Mouse (Mus musculus) induced T-regulatory cell, adult 2 months (primary cell): ENCODE measurements at regions not wholly inside any gene's neighbourhood (a gene's known extent, or its start where the extent isn't known, plus 50 kb on each side); places are given as distances from the start of the nearest gene placed in this dataset.

ENCODE experiments used
- DNase-seq: peaks from one replicate; pipeline ENCODE4 v3.0.0-alpha.2; 2012; ENCODE audit warnings: low read depth

DNA sequence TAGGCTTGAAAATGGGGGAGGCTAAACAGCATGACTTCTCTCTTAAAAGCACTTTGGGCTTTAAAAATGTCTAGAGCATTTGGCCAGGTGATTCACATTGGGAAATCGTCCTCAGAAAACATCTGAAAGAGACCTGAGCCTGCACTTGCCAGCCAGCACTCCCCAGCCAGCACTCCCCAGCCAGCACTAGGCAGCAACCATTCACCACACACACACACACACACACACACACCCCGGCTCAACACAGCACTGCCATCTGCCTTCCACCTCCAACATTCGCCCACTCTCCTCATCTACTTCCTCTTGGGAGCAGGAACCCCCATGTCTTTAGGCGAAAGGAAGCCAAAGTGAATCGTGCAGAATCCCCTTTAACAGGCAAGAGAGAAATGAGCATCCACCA, 85.4 kb downstream of the Atp23 start:
- no peak for DNase-seq

DNA sequence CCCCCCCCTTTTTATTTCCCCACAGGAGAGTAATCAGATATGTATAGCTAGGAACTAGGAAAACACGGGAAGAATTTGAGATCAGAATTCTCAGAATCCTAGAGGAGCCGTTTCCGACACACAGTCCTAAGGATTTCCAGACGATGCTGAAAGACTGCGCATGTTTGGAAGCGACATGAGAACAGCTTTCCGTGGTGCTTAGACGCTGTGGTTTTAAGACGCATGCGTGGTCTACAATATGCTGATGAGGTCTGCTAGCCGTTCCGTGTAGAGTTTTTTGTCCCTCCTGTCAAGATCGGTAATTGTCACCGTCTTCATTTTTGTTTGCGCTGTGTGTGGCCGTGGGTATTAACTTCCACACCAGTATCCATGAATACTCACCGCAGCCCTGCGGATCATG, 86.2 kb downstream of the Atp23 start:
- DNase-seq = no peak

DNA sequence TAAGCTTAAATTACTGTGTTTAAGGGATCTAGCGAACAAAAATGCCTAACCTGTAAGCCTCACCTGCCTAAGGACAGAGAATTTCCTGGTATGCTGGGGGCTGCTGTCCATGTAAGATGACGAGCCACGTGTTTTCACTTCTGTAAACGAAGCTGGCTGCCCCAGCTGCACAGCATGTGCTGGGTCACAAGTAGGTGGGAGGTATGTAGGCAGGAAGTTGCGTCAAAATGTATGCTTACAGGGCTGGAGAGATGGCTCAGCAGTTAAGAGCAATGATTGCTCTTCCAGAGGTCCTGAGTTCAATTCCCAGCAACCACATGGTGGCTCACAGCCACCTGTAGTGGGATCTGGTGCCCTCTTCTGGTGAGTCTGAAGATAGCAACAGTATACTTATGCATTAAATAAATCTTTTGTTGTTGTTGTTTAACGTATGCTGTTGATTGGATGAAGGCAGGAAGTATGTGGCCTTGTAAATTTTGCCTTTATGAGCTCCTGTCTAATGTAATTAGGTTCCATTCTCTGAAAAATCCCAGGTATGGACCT, 88.0 kb downstream of the Atp23 start:
- peak; percentile 26 for DNase-seq

DNA sequence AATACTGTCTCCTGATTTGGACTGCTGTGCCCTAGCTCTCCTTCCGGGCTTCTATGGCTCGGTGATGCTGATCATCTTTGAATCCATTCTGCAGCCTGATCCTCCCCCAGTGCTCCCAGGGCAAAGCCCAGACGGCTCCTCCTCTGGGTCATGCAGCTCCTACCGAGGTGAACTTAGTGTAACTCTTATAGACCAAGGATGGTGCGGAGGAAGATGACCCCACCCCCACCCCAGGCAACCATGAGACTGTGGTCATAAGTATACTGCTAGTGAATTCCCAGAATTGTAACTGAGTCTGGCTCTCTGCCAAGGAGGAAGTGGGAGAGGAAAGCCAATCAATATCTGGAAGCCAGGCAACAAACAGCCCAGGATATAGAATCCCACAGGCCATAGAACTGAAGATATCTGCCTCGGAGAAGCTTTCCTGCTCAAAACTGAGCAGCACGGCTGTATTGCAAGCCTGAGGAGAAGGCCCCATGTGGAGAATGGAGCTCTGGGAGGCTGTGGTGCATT, 88.9 kb downstream of the Atp23 start:
- DNase-seq = no peak

DNA sequence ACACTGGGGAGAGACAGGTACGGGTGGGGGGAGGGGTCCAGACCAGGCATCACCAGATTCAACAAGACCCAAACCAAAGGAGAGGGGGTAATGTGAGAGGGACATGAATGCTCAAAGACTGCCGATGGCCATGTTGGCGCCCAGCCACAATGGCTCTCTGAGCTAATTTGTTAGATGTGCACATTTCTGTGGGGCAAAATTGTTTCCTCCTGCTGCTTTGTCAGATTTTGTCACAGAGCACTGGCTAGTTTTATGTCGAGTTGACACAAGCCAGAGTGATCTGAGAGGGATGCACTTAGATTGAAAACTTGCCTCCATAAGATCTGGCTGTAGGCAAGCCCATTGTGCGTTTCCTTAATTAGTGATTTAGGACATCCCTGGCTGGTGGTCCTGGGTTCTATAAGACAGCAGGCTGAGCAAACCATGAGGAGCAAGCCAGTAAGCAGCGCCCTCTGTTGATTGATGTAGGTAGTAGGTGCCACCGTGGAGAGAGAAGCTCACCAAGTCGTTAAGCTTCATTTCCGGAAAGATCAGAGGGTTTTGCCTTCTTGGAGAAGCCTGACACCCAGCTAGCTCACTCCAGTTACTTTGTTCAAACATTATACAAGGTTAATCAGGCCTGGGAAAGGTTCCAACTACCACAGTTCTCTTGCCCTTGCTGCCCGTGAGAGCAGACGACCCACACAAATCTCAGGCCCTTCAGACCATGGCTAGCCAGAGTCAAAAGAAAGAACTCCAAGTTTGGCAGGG, 90.6 kb downstream of the Atp23 start:
- no peak for DNase-seq

DNA sequence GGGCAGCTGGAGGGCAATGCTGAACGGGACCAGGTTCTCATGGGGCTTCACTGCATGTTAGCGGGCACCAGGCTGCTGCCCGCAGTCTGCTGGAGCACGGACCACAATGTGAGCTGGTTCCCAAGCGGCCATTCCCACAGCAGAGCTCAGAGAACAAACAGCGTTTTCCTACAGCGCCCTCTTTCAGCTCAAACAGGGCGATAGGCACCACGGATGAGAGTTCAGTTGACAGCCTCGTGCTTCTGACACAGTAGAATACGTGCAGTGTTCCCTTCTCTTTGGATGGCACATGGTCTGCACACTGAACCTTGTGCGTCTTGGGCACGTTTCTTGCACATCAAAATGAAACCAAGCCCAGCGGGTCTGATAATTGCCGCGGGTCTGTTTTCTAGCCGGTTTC, 91.6 kb downstream of the Atp23 start:
- no peak for DNase-seq

DNA sequence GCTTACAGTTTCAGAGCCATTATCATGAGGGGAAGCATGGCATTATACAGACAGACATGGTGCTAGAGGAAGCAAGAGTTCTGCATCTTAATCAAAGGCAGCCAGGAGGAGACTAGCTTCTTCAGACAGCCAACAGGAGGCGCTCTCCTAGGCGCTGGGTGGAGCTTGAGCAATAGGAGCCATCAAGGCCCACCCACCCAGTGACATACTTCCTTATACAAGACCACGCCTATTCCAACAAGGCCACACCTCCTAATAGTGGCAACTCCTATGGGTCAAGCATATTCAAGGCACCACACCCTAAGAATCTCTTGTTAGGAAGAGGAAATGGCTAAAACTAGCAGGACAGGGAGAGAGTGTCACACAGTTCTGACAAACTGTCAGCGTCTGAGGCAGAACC, 94.3 kb downstream of the Atp23 start:
- no peak for DNase-seq

DNA sequence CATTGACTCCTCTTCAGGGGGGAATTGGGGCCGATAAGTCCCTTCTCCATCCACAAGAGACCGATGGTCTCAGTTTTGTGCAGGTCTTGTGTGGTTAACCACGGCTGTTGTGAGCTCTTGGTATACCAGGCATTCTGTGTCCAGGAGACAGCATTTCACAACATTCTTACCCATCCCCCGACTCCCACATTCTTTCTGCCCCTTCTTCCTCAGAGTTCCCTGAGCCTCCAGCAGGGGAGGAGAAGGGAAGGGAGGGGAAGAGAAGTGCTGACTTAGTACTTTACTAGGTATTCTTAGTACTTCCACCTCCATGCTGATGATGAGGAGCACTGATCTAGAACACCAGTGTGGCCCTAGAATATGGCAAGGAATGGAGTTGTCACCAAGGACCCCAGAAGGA, 98.4 kb downstream of the Atp23 start:
- DNase-seq = no peak

DNA sequence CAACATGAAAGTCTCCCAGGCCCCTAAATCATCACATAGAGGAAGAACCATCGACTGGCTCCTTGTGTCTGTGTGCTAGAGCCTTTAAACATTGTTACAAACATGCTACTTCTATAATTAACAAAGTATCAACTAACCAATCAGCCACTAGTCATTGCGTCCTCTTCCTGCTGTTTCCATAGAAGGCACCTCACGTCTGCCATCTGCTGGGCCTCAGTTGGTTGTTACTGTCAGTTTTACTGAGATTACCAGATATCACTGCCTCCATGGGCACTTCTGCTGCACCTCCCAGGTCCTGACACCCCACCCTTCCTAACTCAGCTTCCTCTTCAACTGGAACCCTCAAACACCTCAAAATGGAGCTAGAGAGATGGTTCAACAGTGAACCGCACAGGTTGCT, 101.8 kb downstream of the Atp23 start:
- no peak for DNase-seq

DNA sequence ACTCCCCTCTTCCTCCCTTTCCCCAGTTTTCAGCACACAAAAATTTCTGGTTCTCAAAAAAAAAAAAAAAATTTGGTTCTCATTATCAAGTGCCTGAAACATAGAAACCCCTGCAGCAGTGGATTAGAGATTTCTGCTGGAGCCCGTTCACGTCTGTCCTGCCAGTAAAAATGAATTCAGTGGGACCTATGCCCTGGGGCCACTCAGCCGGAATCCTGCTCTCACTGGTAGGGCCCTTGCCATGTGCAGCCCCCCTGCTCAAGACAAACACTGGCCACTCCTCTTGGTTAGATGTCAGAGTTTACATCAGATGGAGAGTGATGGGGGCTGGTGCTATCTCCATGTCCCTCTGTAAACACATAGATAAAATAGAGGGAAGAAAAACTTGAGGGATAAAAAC, 108.0 kb downstream of the Atp23 start:
- no peak for DNase-seq

DNA sequence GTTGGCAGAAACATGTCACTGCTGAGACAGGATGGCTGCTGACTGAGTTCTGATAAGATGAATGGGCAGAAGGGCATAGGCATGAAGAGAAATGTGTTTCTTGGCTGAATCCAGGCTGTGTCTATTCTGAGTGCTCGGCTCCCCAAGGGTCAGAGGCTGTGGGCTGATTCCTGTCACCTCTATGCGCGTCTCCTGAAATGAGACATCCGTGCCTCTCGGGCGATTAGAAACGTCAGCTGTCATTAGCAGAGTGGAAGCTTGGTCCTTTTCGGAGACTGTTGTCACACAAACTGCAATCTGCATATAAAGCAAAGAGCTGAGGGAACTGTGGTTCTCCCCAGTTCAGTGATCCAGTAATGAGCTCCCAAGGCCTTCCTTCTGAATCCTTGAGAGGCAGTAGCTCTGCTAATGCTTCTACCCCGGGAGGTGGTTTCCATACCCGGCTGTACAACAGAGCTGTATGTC, 108.8 kb downstream of the Atp23 start:
- DNase-seq = no peak

DNA sequence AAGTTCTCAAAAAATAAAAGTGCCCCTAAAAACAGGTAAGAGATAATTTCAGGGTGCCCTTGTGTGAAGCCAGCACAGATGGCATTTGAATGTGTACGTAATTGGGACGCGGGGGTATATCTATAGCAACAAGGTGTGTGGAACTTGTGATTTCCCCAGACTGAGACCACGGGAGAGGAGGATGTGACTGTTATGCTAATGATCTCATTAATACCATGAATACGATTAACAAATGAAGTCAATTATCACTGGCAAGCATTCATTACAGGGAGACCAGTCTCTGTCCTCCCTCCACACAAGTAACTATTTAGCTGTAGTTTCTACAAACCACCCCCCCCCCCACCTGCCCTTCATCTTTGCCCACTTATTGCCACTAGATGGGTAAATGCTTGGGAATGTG, 112.9 kb downstream of the Atp23 start:
- DNase-seq = no peak

DNA sequence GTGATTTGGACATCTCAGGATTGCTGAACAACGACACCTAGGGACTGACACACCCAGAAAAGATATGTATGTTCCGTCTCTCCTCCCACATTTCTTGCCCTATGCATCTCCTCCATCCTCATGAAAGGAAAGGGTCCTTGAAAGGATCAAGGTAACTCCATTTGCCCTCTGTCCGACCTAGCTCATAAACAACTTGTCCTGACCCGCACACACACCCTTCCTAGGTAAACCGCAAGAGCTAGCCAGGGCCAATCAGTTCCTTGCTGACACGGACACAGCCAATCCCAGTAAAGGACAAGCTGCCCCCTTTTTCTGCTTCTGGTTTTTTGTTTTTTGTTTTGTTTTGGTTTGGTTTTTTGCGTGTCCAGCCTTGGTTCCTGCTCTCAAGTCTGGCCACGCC, 118.0 kb downstream of the Atp23 start:
- DNase-seq = no peak

DNA sequence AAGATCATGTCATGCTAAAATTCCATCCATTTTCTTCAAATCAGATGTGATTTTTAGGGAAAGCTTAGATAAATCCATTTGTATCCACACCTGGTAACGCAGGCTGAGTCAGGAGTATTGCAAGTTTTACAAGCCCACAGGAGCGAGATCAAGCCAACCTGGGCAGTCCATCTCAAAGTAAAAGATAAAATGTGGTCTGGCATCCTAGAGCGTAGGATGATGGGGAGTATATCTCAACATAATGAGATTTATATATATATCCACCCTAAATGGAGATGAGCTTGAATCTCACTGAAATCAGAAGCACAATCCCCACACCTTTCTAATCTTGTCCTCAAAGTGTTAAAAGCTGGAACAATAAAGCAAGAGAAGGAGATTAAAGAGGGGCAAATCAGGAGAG, 124.6 kb downstream of the Atp23 start:
- no peak for DNase-seq

DNA sequence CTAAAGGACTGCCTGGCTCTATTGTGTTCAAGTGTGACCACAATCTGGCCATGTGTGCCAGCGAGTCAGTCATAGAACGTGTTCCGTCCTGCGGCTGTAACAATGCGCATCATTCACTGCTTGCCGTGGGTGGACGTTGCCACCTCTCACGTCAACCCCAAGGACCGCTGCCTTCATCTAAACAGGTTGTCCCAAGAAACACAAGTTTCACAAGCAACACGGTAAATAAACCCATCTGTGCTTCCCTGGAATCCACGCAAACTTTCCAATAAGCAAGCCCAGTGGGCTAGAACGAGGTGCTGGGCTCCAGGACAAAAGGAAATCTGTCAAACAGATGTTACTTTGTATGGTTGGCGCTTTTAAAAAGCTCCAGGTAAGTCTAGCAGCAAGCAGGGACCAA, 125.2 kb downstream of the Atp23 start:
- DNase-seq = no peak

DNA sequence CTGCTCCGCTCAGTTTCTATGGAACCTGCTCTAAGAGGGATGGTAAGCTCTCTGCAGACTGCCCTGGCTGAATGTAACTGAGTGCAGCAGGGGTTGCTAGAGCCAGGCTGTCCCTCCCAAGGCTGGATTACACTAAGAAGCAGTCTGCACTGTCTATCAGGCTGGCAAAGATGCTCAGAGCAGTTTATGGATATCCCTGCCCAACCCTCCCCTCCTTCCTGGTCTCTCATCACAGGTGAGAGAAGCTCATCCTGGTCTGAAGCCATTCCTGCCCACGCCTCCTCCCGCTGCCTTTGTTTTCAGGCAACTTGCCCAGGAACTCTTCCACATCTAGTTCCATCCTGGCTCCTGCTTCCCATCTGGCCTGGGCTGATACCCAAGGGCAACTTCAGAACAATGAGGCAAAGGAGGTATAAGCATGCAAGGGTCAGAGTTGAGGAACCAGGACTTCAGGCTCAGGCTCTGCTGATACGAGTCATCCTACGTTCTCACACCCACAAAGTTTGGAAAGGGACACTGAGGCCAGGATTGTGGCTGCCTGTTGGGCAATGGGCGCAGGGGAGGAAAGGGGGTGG, 130.6 kb downstream of the Atp23 start:
- DNase-seq = no peak

DNA sequence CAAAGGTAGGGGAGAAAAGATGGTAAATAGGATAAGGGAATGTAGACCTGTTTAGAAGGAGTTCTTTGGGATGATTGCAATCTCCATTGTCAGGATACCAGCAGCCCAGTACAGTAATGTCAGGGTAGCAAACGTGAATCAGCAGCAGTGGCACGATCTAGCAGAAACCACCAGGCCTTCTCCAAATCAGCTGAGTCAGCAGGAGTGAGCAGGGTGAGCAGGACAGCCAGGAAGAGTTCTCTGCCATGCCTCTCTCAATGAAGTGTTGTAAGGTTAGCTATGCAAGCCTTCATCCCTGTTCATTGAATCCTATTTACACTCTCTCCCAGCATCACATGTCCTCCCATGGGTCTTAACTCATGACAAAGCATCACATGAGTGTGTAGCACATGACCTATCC, 135.5 kb downstream of the Atp23 start:
- no peak for DNase-seq

DNA sequence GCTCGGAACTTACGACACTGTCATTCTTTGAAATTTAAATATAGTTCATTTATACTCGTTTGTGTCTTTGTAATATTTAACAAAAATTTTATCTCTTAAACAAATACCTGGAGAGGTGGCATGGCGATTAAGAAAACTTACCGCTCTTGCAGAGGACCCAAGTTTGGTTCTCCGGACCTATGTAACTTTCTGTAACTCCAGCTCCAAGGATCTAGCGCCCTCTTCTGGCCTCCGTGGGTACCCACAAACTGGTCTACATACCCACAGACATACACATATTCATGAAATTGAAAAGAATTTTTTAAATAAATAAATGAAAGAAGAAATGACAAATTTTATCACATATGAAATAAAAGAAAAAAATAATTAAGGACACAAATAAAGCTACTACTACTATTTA, 136.4 kb downstream of the Atp23 start:
- no peak for DNase-seq

DNA sequence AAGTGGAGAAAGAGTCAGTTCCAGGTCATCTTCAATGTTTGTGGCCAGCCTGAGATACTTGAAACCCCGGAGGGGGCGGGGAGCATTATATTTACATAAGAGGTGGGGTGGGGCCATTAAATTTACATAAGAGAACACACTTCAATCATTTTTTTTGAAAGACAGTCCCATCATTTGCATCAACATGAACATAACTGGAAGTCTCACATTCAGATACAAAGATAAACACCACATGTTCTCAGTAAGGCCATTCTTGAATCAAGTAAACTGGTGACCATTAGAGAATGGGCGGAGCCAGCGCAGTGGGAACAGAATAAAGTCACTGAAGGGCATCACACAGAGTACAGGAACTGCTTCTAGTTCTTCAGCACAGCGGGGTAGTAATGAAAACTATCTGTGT, 137.2 kb downstream of the Atp23 start:
- no peak for DNase-seq

DNA sequence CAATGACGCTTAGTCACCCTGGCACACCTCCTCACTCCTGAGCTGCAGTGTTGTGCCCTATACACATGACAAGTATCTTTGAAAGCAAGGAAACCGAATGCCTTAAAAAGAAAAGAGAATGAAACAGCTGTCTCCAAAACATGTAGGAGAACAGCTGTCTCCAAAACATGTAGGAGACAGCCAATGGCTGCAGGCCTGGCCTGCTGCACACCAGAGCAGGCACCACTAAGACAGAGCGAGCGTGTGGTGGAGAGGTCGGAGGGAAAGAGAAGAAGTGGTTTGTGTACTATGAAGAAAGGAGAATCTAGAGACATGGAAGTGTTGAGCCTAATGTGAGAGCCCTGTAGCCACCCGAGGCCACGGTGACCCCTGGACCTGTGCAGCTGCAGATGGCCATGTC, 142.5 kb downstream of the Atp23 start:
- no peak for DNase-seq

DNA sequence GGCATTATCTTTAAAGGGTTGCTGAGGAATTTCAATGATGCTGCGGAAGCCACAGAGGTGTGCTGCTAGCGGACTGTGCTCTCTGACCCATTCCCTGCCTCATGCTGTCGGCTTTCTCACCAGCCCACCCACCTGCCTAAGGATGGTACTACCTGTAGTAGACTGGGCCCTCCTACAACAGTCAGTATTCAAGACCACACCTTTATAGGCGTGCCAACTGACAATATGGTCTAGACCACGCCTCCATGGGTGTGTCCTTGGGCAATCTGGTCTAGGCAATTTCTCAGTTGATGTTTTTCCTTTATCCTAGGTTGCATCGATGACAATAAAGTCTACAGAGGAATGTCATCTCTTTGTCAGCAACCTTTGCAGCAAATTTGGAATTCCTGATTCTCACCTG, 148.0 kb downstream of the Atp23 start:
- DNase-seq = no peak

DNA sequence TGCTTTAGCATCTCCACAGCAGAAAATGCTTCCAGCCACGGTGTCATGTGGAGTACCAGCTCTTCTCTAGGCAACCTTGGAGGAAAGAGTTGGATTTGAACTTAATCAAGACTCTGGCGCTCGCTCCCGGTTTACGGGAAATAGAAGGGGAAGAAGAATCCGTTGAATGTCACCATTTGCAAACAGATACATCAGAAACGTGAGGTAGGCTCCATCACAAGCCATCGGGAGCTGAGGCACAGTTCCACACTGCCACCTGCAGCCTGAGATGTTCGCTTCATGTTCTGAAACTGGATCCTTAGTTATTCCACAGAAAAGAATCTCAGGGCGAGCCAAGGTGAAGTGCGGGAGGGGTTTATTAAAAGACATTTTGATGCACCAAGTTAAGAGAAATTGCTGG, 148.5 kb downstream of the Atp23 start:
- DNase-seq = no peak

DNA sequence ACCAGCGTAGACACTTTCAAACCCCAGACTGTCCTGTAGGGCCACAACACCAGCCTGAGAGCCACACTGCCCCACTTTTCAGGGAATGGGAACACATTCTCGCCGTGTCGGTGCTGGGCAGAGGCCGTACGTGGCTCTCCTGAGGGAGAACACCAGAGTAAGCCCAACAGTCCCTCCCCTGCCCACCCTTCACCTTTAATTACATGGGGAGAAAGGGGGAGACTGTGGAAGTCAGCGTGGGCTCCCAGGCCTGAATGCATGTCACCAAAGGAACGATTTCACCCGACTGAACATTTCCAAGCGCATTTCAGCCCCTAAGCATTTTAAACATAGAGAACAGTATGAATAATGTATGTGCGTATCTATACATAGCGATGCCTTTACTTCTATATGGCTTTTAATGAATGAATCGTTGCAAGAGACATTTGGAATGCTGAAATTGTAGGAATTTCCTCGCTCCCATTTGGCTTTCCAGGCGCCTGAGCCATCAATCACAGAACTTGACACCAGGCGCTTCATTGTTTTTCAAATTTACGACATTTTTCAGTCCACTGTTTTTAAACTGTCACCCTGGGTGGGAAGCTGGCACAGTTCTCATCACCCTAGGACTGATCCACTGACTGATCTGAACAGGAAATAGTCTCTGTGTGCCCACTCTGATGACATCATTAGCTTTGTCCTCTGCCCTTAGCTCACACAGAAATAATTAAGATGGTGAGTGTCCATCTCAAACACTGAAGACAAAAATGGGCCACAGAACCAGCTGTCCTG, 152.3 kb downstream of the Atp23 start:
- DNase-seq = no peak
